Mouse (Mus musculus) forebrain, embryonic 15.5 days (tissue): Measurements from ENCODE around the gene Olfr288. TPM values are rescaled to one million over a fixed set of nuclear protein-coding genes. Genes with fewer than 3 reads are reported as not detected.
A peak's percentile ranks its signal among the peaks of the same experiment; 100 is the strongest.

ENCODE experiments used
- ATAC-seq: fragments of 200-750 bp; cut with Nextera tagmentation; replicated peaks from 2 replicates; pipeline ENCODE4 v1.8.0; 2017; ENCODE audit warnings: mild to moderate bottlenecking, moderate TSS enrichment, moderate library complexity
- H3K27ac ChIP-seq: fragments of 300-500 bp; sonication (generic); replicated peaks from 2 replicates; pipeline ENCODE4 v1.5.1; 2015; ENCODE audit warnings: mild to moderate bottlenecking, inconsistent platforms
- H3K27me3 ChIP-seq: fragments of 300-500 bp; sonication (generic); 2 replicates; pipeline ENCODE4 v1.6.1; 2015; ENCODE audit warnings: inconsistent platforms
- H3K36me3 ChIP-seq: fragments of 300-500 bp; sonication (generic); 2 replicates; pipeline ENCODE4 v1.6.1; 2015; ENCODE audit warnings: mild to moderate bottlenecking, inconsistent platforms
- H3K4me1 ChIP-seq: fragments of 300-500 bp; sonication (generic); 2 replicates; pipeline ENCODE4 v1.6.1; 2015; ENCODE audit warnings: inconsistent platforms
- H3K4me2 ChIP-seq: fragments of 300-500 bp; sonication (generic); replicated peaks from 2 replicates; pipeline ENCODE4 v1.6.1; 2015; ENCODE audit warnings: mild to moderate bottlenecking, inconsistent platforms
- H3K4me3 ChIP-seq: fragments of 300-500 bp; sonication (generic); 2 replicates; pipeline ENCODE4 v1.5.1; 2015; ENCODE audit warnings: mild to moderate bottlenecking, inconsistent platforms
- H3K9ac ChIP-seq: fragments of 300-500 bp; sonication (generic); replicated peaks from 2 replicates; pipeline ENCODE4 v1.6.1; 2015; ENCODE audit warnings: mild to moderate bottlenecking, inconsistent platforms
- H3K9me3 ChIP-seq: fragments of 300-500 bp; sonication (generic); 2 replicates; pipeline ENCODE4 v1.6.1; 2016; ENCODE audit warnings: inconsistent platforms
- WGBS: fragments of 180-500 bp; shearing (Covaris S2); methylation state at CpG from one replicate; pipeline ENCODE4 v1.1.7; 2015; ENCODE audit warnings: mixed read lengths; 5-methylcytosine and 5-hydroxymethylcytosine counted together
- polyA plus RNA-seq: library from polyadenylated mRNA; unstranded; fragments of >200 nt; fragmentation: Nextera tagmentation; extraction: Ambion mirVana; gene quantifications from 2 replicates; pipeline ENCODE4 v1.2.1, GENCODE M21; 2015

The Olfr288 gene
- polyA plus RNA-seq, result not detected in 2 replicates

DNA sequence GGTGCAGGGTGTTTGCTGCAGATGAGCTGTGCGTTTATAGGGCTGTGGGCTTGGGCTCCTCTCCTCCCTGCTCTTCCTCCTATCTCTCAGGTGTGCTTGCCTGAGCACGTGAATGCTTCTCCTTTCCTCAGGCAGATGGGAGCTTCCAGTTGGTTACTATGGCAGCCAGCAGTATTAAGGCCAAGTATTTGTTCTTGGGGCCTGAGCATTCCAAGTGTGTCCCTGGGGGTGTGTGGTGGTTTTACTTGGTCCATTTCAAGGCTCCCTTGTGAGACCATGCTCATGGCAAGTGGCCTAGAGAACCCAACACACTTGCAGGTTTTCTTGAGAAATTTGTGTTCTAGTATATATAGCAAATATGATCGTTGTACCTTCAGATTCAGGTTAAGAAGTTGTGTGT lies at the start of gene Olfr288:
Gene Olfr288 (minus strand): TSS at position 101 of the 400 bp plus-strand sequence.
- Histone ChIP-seq H3K36me3 (no peaks in the 10 kb centered on the region), H3K9ac (no peak within 1 kb of the TSS), H3K27ac (no peak within 1 kb of the TSS), H3K27me3 (no peaks in the 10 kb centered on the region), H3K4me2 (no peak within 1 kb of the TSS), H3K4me3 (no peak within 1 kb of the TSS), H3K9me3 (no peaks in the 10 kb centered on the region), H3K4me1 (no peaks in the 10 kb centered on the region)
- no peak for ATAC-seq
- 64% methylated on average over 3 of the region's 3 CpGs for WGBS

DNA sequence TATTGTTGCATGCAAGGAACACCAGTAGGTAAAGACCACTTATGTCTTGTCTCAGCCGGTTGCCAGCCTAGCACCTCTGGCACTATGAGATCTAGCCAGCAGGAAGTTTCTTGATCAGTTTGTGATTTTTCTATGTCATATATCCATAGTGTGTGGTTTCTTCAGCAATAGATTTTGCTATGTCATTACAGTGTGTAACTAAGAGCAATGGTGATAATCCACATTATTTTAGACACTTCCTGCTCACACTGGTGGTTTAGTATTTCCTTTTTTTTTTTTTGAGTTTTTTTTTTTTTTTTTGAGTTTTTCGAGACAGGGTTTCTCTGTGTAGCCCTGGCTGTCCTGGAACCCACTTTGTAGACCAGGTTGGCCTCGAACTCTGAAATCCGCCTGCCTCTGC lies 40.1 kb upstream of the Olfr288 start:
- Histone ChIP-seq H3K36me3 (no peaks in the 10 kb centered on the region), H3K9ac (no peak overlapping the region), H3K4me2 (no peak overlapping the region), H3K27ac (no peak overlapping the region), H3K4me1 (no peaks in the 10 kb centered on the region), H3K27me3 (no peaks in the 10 kb centered on the region), H3K4me3 (no peak overlapping the region), H3K9me3 (no peaks in the 10 kb centered on the region)
- no peak for ATAC-seq
- WGBS, result 90% methylated on average over 4 of the region's 4 CpGs

DNA sequence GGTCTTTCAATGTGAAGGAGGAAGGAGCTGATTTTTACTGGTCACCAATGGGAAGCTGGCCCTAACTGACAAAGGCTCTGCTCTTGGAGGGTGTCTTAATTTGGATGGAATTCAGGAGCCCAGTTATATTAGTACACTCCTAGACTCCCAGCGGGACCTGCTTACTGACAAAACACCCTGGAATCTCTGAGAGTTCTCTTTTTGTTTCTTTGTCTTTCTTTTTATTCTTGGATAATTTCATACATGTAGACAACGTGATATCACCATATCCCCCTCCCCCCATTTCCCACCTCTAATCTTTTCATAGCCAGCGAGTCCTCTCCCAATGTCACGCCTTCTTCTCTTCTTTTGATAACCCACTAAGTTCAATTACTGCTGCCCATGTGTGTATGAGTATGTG lies 39.0 kb upstream of the Olfr288 start, which contains the start of gene Olfr286:
Gene Olfr286 (minus strand): TSS at position 101 of the 400 bp plus-strand sequence.
- Histone ChIP-seq H3K4me2 (no peak within 1 kb of the TSS), H3K9me3 (no peaks in the 10 kb centered on the region), H3K27me3 (no peaks in the 10 kb centered on the region), H3K4me3 (no peak within 1 kb of the TSS), H3K9ac (no peak within 1 kb of the TSS), H3K36me3 (no peaks in the 10 kb centered on the region), H3K4me1 (no peaks in the 10 kb centered on the region), H3K27ac (no peak within 1 kb of the TSS)
- ATAC-seq, result no peak
- 87% methylated on average over 4 of the region's 4 CpGs for WGBS

DNA sequence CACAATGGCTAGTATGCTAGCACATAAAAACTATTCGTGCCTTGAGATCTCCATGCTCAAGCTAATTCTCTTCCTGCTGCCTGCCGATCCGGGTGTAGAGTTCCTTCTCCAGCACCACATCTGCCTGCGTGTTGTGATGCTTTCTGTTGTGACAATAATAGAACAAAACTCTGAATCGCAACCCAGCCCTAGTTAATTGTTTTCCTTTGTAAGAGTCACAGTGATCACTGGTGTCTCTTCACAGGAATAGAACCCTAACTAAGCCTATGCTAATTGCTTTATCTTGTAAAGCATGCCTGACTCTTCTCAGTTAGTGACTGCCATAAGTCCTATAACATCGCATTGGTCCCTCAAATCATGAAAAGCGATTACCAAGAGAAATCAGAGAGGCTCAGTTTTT lies 30.8 kb upstream of the Olfr288 start:
- Histone ChIP-seq H3K4me1 (no peaks in the 10 kb centered on the region), H3K9me3 (no peaks in the 10 kb centered on the region), H3K9ac (no peak overlapping the region), H3K27me3 (no peaks in the 10 kb centered on the region), H3K4me3 (no peak overlapping the region), H3K27ac (no peak overlapping the region), H3K36me3 (no peaks in the 10 kb centered on the region), H3K4me2 (no peak overlapping the region)
- ATAC-seq, result no peak
- WGBS, result 66% methylated on average over 7 of the region's 7 CpGs

DNA sequence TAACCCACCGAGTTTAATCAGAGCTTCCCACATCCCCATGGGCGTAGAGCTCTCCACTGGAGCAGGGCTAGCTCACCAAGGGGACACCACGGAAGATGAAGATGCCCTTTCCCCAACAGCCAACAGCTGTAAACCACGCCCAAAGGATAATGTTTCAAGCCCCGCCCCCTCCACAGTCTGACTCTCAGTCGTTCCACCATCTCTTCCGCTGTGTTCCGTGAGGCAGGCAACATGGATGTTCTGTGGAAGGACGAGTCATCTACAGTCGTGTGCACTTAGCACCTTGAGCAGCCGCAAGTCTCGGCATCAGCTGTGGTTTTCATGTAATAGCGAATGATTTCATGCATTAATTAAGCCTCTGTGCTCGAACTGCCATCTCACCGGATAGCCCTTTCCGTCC lies 30.3 kb upstream of the Olfr288 start:
- 39% methylated on average over 16 of the region's 16 CpGs for WGBS
- no peak for ATAC-seq
- no peaks in the 10 kb centered on the region for H3K36me3 ChIP-seq

DNA sequence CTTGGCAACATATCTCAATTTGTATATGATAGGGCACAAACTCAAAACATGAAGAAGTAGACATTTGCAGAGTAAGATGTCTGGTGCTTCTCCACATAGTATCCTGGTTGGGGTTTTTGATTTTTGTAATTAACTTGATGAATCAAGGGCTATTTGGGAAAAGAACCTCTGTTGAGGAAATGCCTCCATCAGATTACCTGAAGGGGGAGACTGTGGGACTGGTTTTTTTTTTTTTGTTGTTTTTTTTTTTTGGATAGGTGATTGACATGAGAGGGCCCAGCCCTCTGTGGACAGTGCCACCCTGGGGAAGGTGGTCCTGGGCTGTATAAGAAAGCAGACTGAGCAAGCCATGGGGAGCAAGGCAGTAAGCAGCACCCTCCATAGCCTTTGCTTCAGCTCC lies 27.0 kb upstream of the Olfr288 start:
- no peak overlapping the region for H3K27ac ChIP-seq
- ATAC-seq, result no peak
- no peaks in the 10 kb centered on the region for H3K27me3 ChIP-seq
- no peaks in the 10 kb centered on the region for H3K36me3 ChIP-seq
- H3K9me3 ChIP-seq, result no peaks in the 10 kb centered on the region
- no peak overlapping the region for H3K9ac ChIP-seq
- H3K4me2 ChIP-seq, result no peak overlapping the region
- H3K4me3 ChIP-seq, result no peak overlapping the region
- no peaks in the 10 kb centered on the region for H3K4me1 ChIP-seq

More for the DNA sequence above, 30.3 kb upstream of the Olfr288 start:
- Histone ChIP-seq H3K4me3 (no peak overlapping the region), H3K4me1 (no peaks in the 10 kb centered on the region), H3K4me2 (no peak overlapping the region), H3K9me3 (no peaks in the 10 kb centered on the region), H3K27ac (no peak overlapping the region), H3K27me3 (no peaks in the 10 kb centered on the region), H3K9ac (no peak overlapping the region)

DNA sequence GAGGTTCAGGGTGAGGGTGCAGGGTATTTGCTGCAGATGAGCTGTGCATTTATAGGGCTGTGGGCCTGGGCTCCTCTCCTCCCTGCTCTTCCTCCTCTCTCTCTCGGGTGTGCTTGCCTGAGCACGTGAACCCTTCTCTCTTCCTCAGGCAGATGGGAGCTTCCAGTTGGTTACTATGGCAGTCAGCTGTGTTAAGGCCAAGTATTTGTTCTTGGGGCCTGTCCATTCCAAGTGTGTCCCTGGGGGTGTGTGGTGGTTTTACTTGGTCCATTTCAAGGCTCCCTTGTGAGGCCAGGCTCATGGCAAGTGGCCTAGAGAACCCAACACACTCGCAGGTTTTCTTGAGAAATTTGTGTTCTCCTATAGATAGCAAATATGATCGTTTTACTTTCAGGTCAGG lies 25.5 kb upstream of the Olfr288 start, which contains the start of the genes Gm44579 and Olfr287:
Gene Gm44579 (minus strand): TSS at position 101 of the 400 bp plus-strand sequence.
Gene Olfr287 (minus strand): TSS at position 180 of the 400 bp plus-strand sequence.
- Histone ChIP-seq H3K36me3 (no peaks in the 10 kb centered on the region), H3K27me3 (no peaks in the 10 kb centered on the region), H3K4me3 (no peak within 1 kb of the TSS), H3K27ac (no peak within 1 kb of the TSS), H3K9me3 (no peaks in the 10 kb centered on the region), H3K4me1 (no peaks in the 10 kb centered on the region), H3K4me2 (no peak within 1 kb of the TSS), H3K9ac (no peak within 1 kb of the TSS)
- no peak for ATAC-seq
- 70% methylated on average over 4 of the region's 4 CpGs for WGBS

DNA sequence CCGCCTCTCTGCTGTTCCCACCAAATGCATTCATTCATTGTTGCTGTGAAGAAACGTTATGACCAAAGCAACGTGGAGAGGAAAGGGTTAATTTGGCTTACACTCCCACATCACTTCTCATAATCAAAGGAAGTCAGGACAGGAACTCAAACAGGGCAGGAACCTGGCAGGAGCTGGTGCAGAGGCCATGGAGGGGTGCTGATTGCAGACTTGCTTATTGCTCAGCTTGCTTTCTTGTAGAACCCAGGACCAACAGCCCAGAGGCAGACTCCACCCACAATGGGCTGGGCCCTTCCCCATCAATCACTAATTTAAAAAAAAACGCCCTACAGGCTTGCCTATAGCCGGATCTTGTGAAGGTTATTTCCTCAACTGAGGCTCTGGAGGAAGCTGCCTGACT lies 18.8 kb upstream of the Olfr288 start:
- Histone ChIP-seq H3K4me2 (no peak overlapping the region), H3K4me1 (no peaks in the 10 kb centered on the region), H3K9ac (no peak overlapping the region), H3K36me3 (no peaks in the 10 kb centered on the region), H3K27ac (no peak overlapping the region), H3K27me3 (no peaks in the 10 kb centered on the region), H3K9me3 (no peaks in the 10 kb centered on the region), H3K4me3 (no peak overlapping the region)
- 75% methylated on average over 5 of the region's 5 CpGs for WGBS
- no peak for ATAC-seq

DNA sequence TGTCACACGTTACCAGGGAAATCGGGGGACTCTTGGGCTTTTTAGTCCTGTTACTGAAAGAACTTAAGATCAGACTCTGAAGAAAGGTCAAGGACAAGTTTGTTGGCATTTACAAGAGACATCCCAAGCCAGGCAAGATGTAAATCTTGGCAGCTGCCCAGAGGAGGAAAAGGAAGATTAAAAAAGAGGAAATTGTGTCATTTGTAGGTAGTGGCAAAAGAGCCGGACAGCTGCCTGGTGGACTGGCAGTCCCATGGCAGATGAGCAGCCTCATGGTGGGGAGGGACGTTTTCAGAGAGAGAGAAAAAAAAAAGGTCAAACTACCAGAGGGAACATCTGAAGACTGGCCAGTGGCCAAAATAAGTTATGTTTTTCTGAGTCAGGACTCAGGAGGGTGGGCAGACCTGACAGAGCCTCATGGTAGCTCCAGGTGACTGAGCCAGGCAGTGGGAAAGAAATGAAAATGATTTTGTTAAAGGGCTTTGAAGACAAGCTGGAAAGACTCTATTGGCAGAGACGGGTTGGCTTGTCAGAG lies 18.1 kb upstream of the Olfr288 start:
- ATAC-seq, result no peak
- Histone ChIP-seq H3K27me3 (no peaks in the 10 kb centered on the region), H3K36me3 (no peaks in the 10 kb centered on the region), H3K4me1 (no peaks in the 10 kb centered on the region), H3K4me2 (no peak overlapping the region), H3K4me3 (no peak overlapping the region), H3K9me3 (no peaks in the 10 kb centered on the region), H3K9ac (no peak overlapping the region), H3K27ac (no peak overlapping the region)
- WGBS, result 87% methylated on average over 5 of the region's 5 CpGs

DNA sequence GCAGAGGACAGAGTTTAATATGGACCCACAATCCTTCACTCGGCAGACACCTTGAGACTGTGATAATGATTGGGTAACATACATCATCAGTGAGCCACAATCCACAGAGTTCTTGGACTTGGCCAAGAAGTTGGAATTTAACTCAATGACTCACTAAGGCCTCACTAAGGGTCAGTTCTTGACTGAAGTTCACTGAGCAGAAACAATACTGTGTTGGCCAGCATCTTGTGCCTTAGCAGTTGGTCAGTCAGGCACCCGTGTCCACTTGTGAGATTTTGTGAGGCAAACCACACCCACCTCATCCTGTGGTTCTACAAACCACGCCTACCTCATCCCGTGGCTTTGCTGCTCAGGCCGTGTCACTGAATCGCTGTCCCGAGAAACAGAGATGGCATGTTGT lies 14.3 kb upstream of the Olfr288 start:
- 91% methylated on average over 7 of the region's 7 CpGs for WGBS
- H3K36me3 ChIP-seq, result no peaks in the 10 kb centered on the region
- no peak for ATAC-seq
- H3K4me3 ChIP-seq, result no peak overlapping the region
- H3K27ac ChIP-seq, result no peak overlapping the region
- no peaks in the 10 kb centered on the region for H3K9me3 ChIP-seq
- no peaks in the 10 kb centered on the region for H3K27me3 ChIP-seq
- no peaks in the 10 kb centered on the region for H3K4me1 ChIP-seq
- no peak overlapping the region for H3K4me2 ChIP-seq
- no peak overlapping the region for H3K9ac ChIP-seq

DNA sequence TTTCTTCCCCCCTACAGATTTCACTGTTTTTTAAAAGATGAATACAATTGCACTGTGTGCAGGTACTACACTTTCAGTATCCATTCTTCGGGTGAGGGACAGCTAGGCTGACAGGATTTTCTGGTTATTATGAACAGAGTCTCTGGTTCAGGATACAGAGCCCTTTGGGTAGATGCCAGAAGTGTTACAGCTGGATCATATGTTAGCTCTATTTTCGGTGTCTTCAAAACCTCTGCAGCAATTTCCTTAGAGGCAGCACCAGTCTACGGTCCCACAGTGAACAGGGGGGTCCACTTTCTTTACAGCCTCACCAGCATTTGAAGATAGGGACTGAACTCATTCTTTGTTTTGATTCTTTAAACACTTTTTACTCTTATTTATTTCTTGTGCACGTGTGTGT lies 10.9 kb downstream of the Olfr288 start:
- Histone ChIP-seq H3K4me1 (peaks cover 9% of the 10 kb centered on the region), H3K4me2 (no peak overlapping the region), H3K4me3 (no peak overlapping the region), H3K27ac (no peak overlapping the region), H3K27me3 (no peaks in the 10 kb centered on the region), H3K9me3 (no peaks in the 10 kb centered on the region), H3K9ac (no peak overlapping the region), H3K36me3 (no peaks in the 10 kb centered on the region)
- WGBS, result 82% methylated on average over 4 of the region's 4 CpGs
- ATAC-seq, result no peak

DNA sequence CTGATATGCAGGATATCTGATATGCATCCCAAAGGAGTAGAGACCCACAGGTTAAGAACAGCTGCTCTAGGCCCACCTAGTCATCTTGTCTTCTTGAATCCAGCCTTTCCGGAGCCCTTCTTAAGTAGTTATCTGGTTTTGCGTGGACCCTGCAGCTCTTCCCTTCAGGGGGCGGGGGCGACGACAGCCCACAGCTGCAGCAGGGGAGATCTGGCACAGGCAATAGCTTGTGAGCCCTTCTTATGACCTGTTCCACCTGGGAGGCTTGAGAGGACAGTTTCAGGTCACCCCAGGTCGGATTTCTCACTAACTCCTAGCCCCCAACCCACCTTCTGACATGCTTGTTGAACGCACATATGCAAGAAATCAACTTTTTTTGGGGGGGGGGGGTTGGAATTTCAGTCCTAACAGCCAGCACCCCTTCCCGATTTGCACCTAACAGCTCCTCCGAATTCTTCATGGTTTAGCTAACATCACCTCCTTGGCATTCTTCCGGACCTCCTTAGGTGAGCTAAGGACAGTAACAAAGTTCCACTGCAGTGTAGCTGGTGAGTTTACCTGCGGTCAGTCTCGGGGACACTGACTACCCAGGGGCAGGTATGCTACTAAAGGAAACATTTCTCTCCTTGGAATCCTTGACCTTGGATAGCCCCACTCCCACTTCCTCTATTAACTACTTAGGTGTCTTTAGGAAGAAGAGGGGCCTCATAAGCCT lies 13.3 kb downstream of the Olfr288 start:
- Histone ChIP-seq H3K4me1 (peaks cover 9% of the 10 kb centered on the region), H3K27ac (no peak overlapping the region), H3K4me3 (no peak overlapping the region), H3K9me3 (no peaks in the 10 kb centered on the region), H3K27me3 (no peaks in the 10 kb centered on the region), H3K4me2 (no peak overlapping the region), H3K9ac (no peak overlapping the region), H3K36me3 (no peaks in the 10 kb centered on the region)
- 74% methylated on average over 12 of the region's 12 CpGs for WGBS
- 0 out of 2 replicates have a peak, but pooled peaks have one; percentile 6 for ATAC-seq
